Mouse (Mus musculus): Measurements from ENCODE around the gene Bmpr1a. TPM values are rescaled to one million over a fixed set of nuclear protein-coding genes. Genes with fewer than 3 reads are reported as not detected.
"Not testable (repeated sequence)": the region's sequence is repeated elsewhere in the genome, so short reads cannot be mapped to it uniquely, and the experiment has no call there.

Bmpr1a gene
- polyA plus RNA-seq, 1 experiment from 2014 or later = 31.6 TPM

DNA sequence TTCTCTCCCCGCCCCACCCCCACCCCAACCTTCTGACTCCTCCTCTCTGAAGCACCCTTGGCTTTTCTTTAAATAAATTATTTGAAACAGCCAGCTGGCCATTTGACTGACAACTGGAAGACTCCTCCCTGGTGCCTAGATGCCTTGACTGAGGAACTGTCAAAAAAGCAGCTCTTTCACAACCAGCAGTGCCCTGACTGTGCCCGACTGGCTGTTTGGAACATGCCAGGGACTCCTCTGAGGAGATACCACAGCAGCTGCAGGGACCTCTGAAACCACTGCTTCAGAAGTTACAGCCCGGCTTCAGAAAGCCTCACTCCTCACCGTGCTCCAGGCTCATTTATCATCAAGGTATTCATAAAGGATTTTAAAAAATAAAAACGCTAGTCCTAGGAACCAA lies 58.8 kb downstream of the Bmpr1a start:
- no peaks in the 10 kb centered on the region for H3K27me3 ChIP-seq (ENCODE audit: insufficient read depth, poor library complexity, severe bottlenecking)
- peaks cover 85% of the 10 kb centered on the region for H3K36me3 ChIP-seq
- H3K27ac ChIP-seq = no peak overlapping the region
- no peaks in the 10 kb centered on the region for H3K9me3 ChIP-seq
- H3K4me3 ChIP-seq = no peak overlapping the region
- 79% methylated on average over 5 of the region's 5 CpGs for WGBS
- DNase-seq (ENCODE audit: low spot score) = no peak
- peaks cover 4% of the 10 kb centered on the region for H3K4me1 ChIP-seq (replicated peaks)

DNA sequence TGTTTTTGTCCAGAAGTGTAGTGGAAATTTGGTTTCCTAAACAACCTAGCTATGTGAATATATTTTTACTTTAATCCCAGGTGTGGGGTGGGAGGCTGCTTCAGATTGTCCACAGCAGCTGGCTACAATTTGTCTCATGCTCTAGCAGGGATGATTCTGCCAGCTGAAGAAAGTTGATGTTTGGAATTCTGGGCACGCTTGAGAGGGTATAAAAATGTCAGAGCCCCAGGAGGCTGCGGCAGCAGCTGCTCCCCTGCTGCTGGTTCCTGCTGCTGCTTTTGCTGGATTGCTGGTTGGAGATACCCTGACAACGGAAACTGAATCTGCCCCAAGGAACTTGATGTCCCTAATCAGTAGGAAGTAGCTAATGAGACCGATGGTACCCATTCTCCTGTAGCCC lies 60.6 kb downstream of the Bmpr1a start:
- Histone ChIP-seq H3K4me3 (no peak overlapping the region), H3K36me3 (peaks cover 81% of the 10 kb centered on the region), H3K4me1 (replicated peaks) (peaks cover 4% of the 10 kb centered on the region; the same call in 1 of the 2 replicates), H3K27ac (no peak overlapping the region), H3K9me3 (no peaks in the 10 kb centered on the region), H3K27me3 (ENCODE audit: insufficient read depth, poor library complexity, severe bottlenecking) (no peaks in the 10 kb centered on the region)
- DNase-seq (ENCODE audit: low spot score) = no peak
- 63% methylated on average over 4 of the region's 4 CpGs for WGBS

DNA sequence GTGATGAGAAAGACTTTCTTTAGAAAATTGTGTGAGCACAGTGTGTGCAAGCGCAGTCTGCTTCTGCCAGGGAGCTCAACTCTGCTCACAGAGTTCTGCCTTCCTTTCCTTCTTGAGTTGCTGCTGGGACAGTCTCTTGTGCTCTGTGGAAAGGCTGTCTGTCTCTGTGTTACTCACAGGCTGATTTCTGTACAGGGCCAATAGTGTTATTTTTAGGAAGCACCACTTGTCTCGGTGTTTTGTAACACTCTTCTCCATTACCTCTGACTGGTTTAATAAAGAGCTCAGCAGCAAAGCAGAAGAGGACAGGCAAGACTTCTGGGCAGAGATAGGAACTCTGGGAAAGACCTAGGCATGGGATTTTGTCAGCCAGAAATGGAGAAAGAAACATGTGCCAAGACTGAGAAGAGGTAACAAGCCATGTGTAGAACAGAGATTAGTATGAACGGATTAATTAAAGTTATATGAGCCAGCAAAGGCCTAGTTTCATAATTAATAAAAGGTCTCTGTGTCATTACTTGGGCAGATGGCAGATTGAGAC lies 62.5 kb downstream of the Bmpr1a start:
- H3K9me3 ChIP-seq = no peaks in the 10 kb centered on the region
- no peak overlapping the region for H3K27ac ChIP-seq
- H3K36me3 ChIP-seq = peaks cover 79% of the 10 kb centered on the region
- H3K4me1 ChIP-seq (replicated peaks) = peaks cover 4% of the 10 kb centered on the region; the same call in 1 of the 2 replicates
- DNase-seq (ENCODE audit: low spot score) = no peak
- WGBS = 97% methylated on average over 3 of the region's 3 CpGs
- no peaks in the 10 kb centered on the region for H3K27me3 ChIP-seq (ENCODE audit: insufficient read depth, poor library complexity, severe bottlenecking)
- no peak overlapping the region for H3K4me3 ChIP-seq

GRCm38 (mm10) chr14:34429069-34429468 lies 74.1 kb downstream of the Bmpr1a start:
- H3K4me3 ChIP-seq = no peak overlapping the region
- DNase-seq (ENCODE audit: low spot score) = no peak

DNA sequence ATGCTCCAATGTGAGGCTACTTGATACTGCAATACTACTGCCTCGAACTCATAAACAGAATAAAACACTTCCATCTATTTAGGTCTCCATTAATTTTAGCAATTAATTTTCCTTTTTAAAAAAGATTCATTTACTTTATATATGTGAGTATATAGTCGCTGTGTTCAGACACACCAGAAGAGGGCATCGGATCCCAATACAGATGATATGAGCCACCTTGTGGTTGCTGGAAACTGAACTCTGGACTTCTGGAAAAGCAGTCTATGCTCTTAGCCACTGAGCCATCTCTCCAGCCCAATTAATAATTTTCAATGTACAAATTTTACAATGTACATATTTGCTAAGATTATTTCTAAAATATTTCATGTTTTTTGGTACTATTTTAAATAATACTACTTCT lies 74.9 kb downstream of the Bmpr1a start:
- DNase-seq (ENCODE audit: low spot score) = no peak
- Histone ChIP-seq H3K4me3 (no peak overlapping the region), H3K27me3 (ENCODE audit: insufficient read depth, poor library complexity, severe bottlenecking) (no peaks in the 10 kb centered on the region), H3K4me1 (replicated peaks) (no peaks in the 10 kb centered on the region), H3K27ac (no peak overlapping the region), H3K36me3 (peaks cover 99% of the 10 kb centered on the region), H3K9me3 (no peaks in the 10 kb centered on the region)
- 96% methylated on average over 3 of the region's 3 CpGs for WGBS

More at GRCm38 (mm10) chr14:34429069-34429468, 74.1 kb downstream of the Bmpr1a start:
- no peaks in the 10 kb centered on the region for H3K9me3 ChIP-seq
- H3K4me1 ChIP-seq (replicated peaks) = no peaks in the 10 kb centered on the region
- H3K27ac ChIP-seq = no peak overlapping the region
- no peaks in the 10 kb centered on the region for H3K27me3 ChIP-seq (ENCODE audit: insufficient read depth, poor library complexity, severe bottlenecking)
- peaks cover 98% of the 10 kb centered on the region for H3K36me3 ChIP-seq
- WGBS = 98% methylated on average over 1 of the region's 1 CpGs

DNA sequence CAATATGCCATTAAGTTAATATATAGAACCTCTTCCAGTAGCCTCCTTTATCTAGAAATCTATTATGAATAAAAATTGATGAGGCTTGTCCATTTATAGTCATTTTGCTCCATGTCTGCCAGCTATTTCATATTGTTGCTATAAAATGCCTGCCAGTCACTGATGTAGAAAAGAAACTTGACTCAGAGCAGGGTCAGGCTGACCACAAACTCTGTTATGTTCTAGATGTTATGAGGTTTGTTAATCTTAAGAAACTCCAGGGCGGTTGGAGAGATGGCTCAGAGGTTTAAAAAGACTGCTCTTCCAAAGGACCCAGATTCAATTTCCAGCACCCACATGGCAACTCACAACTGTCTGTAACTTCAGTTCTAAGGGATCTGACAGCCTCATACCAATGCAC lies 82.1 kb downstream of the Bmpr1a start:
- H3K36me3 ChIP-seq = peaks cover 94% of the 10 kb centered on the region

DNA sequence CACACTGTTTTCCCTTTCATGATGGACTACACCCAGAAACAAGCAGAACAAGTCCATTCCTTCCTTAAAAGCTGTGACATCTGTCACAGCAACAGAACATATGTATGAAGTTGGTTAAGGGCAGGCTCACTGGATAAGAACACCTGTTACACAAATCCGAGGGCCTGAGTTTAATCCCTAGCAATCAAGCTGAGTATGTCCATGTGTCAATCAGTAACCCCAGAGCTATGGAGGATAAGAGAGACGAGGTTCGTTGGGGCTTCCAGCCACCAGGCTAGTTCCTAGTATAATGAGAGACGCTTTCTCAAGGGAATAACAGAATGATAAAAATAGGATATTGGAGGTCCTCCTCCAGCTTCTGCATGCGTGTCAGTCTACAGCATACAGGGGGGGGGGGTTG lies 85.6 kb downstream of the Bmpr1a start:
- H3K4me1 ChIP-seq (replicated peaks) = no peaks in the 10 kb centered on the region

More for the DNA sequence above, 82.1 kb downstream of the Bmpr1a start:
- Histone ChIP-seq H3K27me3 (ENCODE audit: insufficient read depth, poor library complexity, severe bottlenecking) (no peaks in the 10 kb centered on the region), H3K27ac (no peak overlapping the region), H3K9me3 (no peaks in the 10 kb centered on the region), H3K4me1 (replicated peaks) (no peaks in the 10 kb centered on the region), H3K4me3 (no peak overlapping the region)
- no peak for DNase-seq (ENCODE audit: low spot score)
- WGBS = 98% methylated on average over 1 of the region's 1 CpGs

GRCm38 (mm10) chr14:34416946-34417345 lies 86.2 kb downstream of the Bmpr1a start:
- WGBS = 94% methylated on average over 4 of the region's 4 CpGs
- peaks cover 94% of the 10 kb centered on the region for H3K36me3 ChIP-seq
- not testable (repeated sequence) for H3K27me3 ChIP-seq (ENCODE audit: insufficient read depth, poor library complexity, severe bottlenecking); H3K9me3 ChIP-seq; H3K27ac ChIP-seq; H3K4me3 ChIP-seq; H3K4me1 ChIP-seq (replicated peaks); DNase-seq (ENCODE audit: low spot score)

More for the DNA sequence above, 85.6 kb downstream of the Bmpr1a start:
- H3K27ac ChIP-seq = no peak overlapping the region
- no peak for DNase-seq (ENCODE audit: low spot score)
- WGBS = 92% methylated on average over 5 of the region's 5 CpGs
- peaks cover 94% of the 10 kb centered on the region for H3K36me3 ChIP-seq
- no peaks in the 10 kb centered on the region for H3K27me3 ChIP-seq (ENCODE audit: insufficient read depth, poor library complexity, severe bottlenecking)
- H3K4me3 ChIP-seq = no peak overlapping the region
- no peaks in the 10 kb centered on the region for H3K9me3 ChIP-seq

GRCm38 (mm10) chr14:34412164-34412896 lies 90.8 kb downstream of the Bmpr1a start:
- 92% methylated on average over 7 of the region's 7 CpGs for WGBS
- Histone ChIP-seq H3K4me1 (replicated peaks) (no peaks in the 10 kb centered on the region), H3K27me3 (ENCODE audit: insufficient read depth, poor library complexity, severe bottlenecking) (no peaks in the 10 kb centered on the region), H3K27ac (no peak overlapping the region), H3K36me3 (peaks cover 94% of the 10 kb centered on the region), H3K9me3 (no peaks in the 10 kb centered on the region), H3K4me3 (no peak overlapping the region)
- no peak for DNase-seq (ENCODE audit: low spot score)

GRCm38 (mm10) chr14:34410716-34411115 lies 92.4 kb downstream of the Bmpr1a start:
- peaks cover 100% of the 10 kb centered on the region for H3K36me3 ChIP-seq
- no peaks in the 10 kb centered on the region for H3K4me1 ChIP-seq (replicated peaks)
- H3K4me3 ChIP-seq = no peak overlapping the region
- WGBS = 97% methylated on average over 6 of the region's 6 CpGs
- no peak for DNase-seq (ENCODE audit: low spot score)
- no peaks in the 10 kb centered on the region for H3K27me3 ChIP-seq (ENCODE audit: insufficient read depth, poor library complexity, severe bottlenecking)
- H3K27ac ChIP-seq = no peak overlapping the region
- no peaks in the 10 kb centered on the region for H3K9me3 ChIP-seq

DNA sequence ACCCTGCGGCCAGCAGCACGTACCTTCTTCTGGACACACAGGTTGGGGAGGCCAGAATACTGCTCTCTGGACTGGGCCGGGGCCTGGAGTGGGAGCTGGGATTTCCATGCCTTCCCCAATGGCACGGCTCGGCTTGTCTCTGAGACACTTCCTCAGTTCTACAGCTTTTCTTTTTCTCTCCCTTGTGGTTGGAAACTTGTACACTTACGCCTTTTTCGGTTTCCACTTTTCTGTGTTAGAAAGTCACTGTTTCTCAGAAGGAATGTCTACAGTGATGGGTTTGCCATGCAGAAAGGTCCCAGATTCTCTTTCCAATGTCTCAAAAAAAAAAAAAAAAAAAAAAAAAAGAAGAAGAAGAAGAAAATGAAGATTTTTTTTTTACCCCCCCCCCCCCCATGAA lies 99.7 kb downstream of the Bmpr1a start:
- Histone ChIP-seq H3K36me3 (peaks cover 93% of the 10 kb centered on the region), H3K4me1 (replicated peaks) (no peaks in the 10 kb centered on the region), H3K27ac (no peak overlapping the region), H3K9me3 (no peaks in the 10 kb centered on the region), H3K27me3 (ENCODE audit: insufficient read depth, poor library complexity, severe bottlenecking) (no peaks in the 10 kb centered on the region), H3K4me3 (no peak overlapping the region)
- WGBS = 94% methylated on average over 7 of the region's 7 CpGs
- no peak for DNase-seq (ENCODE audit: low spot score)

DNA sequence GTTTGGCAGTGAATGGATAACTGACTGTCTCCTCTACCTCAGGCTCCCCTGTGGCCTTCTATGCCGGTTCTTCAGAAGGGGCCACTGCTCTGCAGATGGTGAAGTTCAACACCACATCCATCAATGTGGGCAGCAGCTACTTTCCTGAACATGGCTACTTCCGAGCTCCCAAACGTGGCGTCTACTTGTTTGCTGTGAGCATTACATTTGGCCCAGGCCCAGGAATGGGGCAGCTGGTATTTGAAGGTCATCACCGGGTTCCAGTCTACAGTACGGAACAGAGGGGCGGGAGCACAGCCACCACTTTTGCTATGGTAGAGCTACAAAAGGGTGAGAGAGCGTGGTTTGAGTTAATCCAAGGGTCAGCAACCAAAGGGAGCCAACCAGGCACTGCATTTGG lies 100.3 kb downstream of the Bmpr1a start:
- H3K9me3 ChIP-seq = no peaks in the 10 kb centered on the region
- no peak overlapping the region for H3K27ac ChIP-seq
- no peaks in the 10 kb centered on the region for H3K4me1 ChIP-seq (replicated peaks)
- peaks cover 93% of the 10 kb centered on the region for H3K36me3 ChIP-seq
- no peak for DNase-seq (ENCODE audit: low spot score)
- H3K27me3 ChIP-seq (ENCODE audit: insufficient read depth, poor library complexity, severe bottlenecking) = no peaks in the 10 kb centered on the region
- 91% methylated on average over 8 of the region's 8 CpGs for WGBS
- H3K4me3 ChIP-seq = no peak overlapping the region

DNA sequence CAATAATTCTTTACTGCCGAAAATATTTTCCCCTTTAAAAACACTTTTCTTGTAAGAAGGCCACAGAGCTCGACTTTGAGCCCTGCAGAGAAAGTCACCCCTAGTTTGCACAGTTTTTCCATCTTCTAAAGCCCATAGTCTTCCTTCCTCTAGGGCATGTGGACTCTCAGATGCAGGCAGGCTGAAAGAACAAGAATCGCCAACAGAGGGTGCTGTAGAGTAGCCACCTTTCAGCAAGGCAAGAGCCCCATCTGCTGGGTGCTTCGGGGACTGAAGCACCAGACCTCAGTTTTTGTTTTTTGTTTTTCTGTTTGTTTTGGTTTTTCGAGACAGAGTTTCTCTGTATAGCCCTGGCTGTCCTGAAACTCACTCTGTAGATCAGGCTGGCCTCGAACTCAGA lies 102.0 kb downstream of the Bmpr1a start:
- H3K27ac ChIP-seq = no peak overlapping the region

More for the DNA sequence above, 102.0 kb downstream of the Bmpr1a start:
- H3K9me3 ChIP-seq = no peaks in the 10 kb centered on the region
- H3K4me1 ChIP-seq (replicated peaks) = no peaks in the 10 kb centered on the region
- H3K36me3 ChIP-seq = peaks cover 86% of the 10 kb centered on the region
- WGBS = 51% methylated on average over 6 of the region's 6 CpGs
- peak; percentile 66 for DNase-seq (ENCODE audit: low spot score)
- no peaks in the 10 kb centered on the region for H3K27me3 ChIP-seq (ENCODE audit: insufficient read depth, poor library complexity, severe bottlenecking)
- H3K4me3 ChIP-seq = no peak overlapping the region

Data from hindbrain, embryonic 10.5 days (tissue).